Mouse (Mus musculus) kidney, adult 8-10 months (tissue): Measurements from ENCODE around the gene Dach1.

ENCODE experiments used
- DNase-seq, 2 experiments: peaks; one replicate each; pipeline ENCODE4 v3.0.0; 2022

The Dach1 gene

DNA sequence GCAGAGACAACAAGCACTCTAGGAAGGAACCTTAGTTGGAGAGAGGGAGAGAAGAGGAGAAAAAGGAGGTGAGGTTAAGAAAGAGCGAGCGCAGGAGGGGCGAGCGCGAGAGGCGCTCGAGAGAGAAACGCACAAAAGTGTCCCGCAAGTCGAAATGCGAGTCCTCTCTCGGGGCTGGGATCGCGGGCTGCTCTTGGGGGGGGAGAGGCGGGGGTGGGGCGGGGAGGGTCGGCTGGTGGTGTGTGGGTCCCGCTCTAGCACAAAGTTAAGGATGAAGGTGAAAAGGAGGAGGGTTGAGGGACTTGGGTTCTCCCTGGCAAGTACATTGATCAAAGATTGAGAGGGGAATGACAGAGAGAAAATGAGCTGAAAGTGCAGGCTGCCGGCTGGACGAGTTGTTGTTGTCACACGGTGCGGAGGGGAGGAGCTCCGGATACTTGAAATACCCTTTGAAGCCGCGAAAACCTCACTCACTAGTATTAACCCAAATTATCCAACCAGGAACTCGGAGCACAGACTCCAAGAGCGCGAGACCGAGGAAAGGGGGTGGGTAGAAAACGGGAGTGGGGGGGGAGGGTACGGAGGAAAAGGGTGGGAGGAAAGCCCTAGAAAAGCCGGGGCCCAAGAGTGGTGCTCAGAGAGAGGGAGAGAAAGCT lies at the start of gene Dach1:
Dach1 (minus strand) TSS at position 345 of the 656 bp plus-strand sequence.
- DNase-seq = peak; percentile 82 to 83

DNA sequence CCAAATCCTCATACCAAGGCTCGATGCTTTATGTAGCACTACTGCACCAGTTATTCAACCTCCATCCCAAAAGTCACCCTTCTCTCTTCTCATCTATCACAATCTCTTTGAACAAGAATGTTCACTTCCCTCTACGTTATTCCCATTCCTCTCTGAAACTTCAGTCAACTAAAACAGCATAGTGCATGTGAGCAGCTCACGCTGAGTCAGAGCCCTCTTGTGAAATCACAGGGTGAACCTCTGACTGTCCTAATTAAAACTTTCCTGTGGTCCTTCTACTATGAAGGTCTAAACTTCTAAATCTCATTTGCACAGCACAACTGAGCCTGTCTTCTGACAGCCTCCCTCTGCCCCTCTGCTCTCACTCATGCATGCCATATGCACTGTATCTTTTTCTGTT lies 30.5 kb upstream of the Dach1 start:
- DNase-seq = no peak

DNA sequence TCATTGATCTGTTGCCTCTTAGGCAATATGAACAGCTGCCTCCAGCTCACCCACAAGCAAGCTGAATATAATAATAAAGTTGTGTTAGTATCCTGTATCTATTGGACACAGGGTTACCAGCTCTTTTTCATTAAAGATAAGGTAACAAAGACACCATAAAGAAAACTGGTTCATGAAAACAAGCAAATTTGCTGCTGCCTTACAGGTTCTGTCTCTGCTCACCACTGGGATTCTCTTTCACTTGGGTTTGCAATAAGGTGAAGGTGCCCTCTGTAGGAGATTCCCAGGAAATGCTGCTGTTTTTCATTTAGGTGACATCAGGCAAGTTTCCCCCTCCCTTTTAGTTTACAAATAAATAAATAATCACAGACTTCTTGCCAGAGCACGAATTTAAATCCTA lies 12.0 kb upstream of the Dach1 start:
- DNase-seq = peak; percentile 23 to 25

DNA sequence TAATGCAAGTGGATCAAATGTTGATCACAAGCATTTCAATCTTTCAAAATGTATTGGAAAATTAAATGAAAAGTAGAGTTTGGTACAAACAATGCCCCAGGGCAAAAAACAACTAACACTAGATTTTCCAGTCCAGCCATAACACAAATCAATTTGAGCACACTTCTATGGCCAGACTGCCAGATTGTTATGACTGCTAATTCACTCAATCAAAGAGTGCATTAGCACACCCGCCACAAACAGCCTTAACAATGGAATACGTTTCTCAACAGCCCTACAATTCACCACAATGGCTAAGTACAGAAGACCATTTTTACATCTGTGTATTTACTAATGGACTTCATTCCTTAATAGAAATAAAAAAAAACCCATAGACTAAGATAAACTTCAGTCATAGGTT lies 4.3 kb upstream of the Dach1 start:
- DNase-seq = no peak

DNA sequence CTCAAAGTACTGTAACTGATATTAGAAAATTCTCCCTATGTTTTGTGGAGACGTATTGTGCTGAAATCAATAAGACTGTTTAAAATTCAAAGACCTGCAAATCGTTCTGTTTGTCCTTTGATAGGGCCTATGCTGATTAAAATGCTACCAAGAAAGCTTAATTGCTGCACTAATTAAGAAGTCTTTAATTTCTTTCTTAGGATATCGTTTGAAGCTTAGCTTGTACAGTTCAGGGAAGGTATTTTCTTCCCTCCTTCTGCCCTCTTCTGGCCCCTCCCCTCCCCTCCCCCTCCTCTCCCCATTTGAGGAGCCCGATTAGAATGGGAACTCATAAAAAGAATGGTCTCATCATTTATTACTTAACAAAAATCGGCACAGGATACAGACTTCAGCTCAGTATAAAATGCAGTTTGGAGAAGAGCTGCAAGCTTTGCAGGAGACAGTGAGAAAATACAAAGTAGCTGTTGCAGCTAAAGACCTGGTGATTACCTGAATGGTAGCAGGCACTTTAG lies 2.9 kb upstream of the Dach1 start:
- no peak for DNase-seq

DNA sequence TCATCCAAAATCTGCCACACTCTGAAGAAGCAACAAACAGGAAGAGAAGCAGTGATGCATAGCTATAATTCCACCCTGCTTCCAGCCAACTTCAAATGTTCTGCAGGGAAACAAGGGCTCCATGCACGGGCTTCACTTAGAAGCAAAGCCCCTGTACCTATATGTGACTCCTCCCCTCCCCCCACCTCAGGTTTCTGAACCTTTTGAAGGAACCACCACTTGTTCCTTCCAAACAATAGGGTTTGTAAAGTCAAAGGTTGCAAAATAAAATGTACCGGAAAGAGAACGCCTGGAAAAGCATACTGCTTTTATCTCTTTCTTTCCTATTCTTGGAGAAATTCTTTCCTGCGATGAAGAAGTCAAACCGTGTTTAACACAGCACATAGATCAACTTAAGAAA lies 2.3 kb upstream of the Dach1 start:
- DNase-seq = no peak

DNA sequence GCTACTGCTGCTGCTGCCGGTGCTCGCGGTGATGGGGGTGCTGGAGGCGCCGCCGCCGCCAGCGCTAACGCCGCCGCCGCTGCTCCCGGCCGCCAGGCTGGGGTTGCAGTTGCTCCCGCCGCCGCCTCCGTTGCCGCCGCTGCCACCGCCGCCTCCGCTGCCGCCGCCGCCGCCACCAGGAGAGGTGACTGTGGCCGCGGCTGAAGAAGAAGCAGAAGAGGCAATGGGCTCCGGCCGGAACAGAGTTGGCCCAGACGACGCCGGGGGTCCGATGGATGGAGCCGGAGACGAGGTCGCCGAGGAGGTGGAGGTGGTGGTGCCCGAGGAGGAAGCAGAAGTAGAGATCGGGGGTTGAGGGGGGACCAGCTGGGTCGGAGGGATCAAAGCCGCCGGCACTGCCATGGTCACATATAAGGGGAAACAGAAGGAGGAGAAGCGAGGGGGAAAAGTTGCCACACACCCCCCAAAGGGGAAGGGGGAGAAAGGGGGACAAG lies 610 bp downstream of the Dach1 start:
- peak; percentile 17 to 40 for DNase-seq

DNA sequence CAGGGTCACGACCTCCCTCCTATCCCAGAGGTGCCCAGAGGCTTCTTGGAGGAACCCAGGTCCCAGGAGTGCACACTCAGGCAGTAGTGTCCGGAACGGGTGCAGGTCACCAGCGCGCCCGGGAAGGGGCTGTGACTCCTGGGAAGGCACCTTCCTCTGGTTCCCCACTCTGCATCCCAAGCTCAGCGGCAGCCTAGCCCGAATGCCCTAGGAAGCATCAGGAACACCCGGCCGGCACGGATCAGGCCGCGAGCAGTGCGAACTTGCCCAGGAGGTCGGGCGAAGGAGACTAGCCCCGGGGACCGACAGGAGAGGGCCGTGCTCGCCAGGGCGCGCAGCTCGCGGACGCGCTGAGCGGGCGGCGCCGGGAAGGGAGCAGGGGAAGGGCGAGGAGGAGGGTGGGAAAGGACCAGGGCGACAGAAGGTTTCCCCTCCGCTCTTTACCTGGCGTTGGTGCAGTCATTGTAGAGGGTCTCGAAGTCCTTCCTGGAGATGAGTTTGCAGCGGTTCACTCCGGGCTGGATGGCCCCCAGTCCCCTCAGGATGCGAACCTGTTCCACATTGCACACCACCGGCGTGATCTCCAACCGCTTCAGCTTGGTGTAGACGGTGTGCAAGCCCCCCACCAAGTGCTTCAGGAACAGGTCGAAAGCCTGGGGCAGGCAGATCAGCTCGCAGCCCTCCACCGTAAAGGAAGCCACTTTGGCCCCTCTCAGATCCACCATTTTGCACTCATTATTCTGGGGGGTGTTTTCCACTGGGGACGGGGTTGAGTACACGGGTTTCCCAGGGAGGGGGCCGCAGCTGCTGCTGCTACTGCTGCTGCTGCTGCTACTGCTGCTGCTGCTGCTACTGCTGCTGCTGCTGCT lies 1.3 kb downstream of the Dach1 start:
- peak; percentile 29 to 55 for DNase-seq

DNA sequence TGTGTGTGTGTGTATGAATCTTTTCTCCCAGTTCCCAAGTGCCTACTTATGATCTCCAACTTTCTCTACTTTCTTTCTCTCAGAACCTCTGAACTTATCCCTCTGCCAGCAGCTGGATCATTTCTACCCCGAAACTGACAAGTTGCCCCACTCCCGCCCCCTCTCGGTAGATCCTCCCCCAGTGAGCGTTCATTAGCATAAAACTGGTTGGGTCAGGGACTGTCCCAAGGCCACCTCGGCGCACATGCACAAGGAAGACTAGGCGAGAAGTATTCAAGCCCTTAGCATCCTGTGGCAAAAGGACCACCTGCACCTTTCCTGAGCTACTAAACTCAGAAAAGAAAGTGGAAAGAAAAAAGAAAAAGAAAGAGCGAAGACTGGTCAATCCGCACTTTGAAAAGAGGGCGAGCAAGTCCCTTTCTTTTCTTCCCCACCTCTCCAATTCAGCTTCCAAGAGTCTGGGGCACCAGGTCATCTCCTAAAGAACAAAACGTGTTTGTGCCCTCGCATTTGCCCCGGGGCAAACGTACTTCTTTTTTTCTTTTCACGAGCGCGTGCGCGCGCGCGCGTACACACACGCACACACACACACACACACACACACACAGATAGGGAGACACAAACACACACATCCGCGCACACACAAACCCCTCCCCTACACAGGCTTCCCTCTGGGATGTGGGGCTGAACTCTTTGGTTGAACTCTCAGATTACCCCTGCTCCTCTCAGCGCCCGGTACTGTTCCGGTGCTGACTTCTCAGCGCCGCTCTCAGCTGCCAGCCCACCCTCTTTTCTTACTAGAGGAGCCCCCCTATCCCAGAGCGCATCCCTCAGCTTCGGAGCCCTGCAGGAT lies 2.2 kb downstream of the Dach1 start:
- peak; percentile 63 to 82 for DNase-seq

DNA sequence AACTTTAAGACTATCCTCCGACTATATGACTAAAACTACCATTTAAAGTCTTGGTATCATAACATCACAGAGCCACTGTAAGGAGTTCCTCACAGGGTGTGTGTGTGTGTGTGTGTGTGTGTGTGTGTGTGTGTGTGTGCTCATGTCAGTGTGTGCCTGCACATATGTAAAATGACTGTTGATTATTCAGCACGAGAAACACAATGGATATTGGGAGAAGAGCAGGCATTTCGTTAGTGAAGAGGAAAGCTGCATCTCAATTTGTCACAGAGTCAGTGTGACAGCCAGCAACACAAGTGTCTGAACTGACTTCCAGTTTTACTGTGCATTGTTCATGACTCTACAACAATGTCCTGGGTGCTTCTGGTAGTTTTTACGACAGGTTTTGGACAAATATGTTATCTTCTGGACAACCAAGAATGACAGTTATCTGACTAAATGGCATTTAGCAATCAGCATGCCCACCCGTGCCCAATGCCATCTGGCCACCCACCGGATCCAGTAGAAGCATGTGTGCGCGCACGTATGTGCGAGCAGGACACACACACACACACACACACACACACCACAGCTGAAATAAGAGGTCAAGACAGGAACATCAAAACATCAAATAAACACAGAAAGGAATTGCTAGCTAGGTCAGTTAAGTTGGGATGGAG lies 3.1 kb downstream of the Dach1 start:
- DNase-seq = no peak

DNA sequence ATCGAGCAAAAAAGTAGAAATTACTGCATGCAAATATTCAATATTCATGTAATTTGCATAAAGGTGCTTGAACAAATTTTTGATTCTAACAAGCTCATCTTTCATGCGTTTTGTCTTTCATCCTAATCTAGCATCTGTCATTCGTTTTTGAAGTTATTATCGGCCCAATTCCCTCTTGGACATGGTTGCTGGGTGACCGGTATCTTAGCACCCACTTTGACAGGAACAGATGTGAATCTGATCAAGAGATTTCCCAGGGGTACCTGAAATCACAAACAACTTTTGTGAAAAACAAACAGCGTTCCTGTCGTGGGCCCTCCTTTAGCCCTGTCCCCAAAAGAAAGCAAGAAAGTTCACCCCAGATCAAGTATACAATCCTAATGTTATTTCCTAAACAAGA lies 12.8 kb downstream of the Dach1 start:
- no peak for DNase-seq

DNA sequence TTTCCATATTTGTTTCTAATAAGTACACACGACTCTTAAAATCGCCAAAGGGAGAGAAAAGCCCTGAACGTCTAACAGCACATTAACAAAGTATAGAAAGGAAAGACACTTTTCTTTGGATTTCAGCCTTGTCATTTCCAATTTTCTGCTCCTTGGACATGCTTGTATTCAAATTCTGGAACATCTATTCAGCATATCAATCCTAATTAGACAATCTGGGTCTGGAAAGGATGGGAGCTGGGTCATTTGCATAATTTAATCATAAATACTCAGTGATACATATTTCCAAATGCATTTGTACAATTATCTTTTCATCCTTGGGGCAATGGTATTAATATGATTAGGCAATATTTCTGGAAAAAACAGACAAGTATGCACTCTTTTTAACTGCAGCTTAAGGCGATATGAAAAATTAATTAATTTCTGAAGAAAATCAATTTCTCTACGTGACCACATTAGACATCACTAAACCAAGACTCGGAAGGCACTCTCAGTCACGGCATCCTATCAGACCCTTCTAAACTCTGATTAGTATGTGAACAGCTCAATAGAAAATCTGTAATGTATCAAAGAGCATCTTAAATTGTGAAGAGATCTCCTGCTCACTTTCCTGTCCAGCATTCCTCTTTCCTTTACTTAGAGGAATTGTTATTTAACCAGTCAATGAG lies 13.7 kb downstream of the Dach1 start:
- DNase-seq = no peak

DNA sequence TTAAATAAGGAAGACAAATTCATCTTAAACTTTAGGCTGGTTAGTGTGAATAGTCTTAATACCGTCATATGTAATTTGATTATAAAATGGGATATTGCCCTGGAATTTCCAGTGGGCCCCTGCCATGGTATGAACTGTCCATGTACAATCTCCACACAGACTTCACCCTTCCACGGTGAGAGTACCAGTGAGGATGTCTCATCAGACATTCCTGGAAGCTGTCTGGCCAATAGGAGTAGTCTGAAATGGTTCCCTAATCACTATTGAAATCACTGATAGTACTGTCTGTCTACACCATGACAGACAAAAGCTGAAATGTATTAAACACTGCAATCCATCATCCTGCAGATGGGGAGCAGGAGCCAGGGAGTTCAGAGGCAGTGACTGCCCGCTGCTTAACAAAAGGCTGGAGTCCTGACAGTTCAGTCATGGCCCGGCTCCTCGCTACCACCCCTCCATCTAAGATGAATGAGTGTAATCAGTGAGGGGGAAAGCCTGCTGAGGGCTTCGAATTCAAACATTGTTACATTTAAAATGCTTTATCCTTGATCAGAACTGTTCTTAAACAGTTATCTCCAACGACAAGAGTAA lies 14.6 kb downstream of the Dach1 start:
- no peak for DNase-seq

DNA sequence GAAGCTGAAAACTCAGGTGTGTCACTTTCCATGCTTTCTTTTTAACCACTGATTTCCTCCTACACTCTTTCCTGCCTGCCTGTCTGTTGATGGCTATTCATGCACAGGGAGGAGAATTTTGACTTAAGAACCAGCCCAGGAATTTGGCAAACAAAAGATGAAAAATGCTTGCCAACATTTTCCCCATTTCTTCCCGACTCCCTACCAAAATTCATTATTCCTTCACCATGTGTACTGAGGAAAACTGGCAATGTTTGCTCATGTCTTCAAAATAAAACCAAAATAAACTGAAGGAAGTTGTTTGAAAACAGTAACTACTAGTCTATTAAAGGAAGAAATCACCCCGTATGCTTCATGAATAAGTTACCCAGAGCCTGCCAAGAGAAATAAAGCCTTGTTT lies 27.8 kb downstream of the Dach1 start:
- DNase-seq = no peak

DNA sequence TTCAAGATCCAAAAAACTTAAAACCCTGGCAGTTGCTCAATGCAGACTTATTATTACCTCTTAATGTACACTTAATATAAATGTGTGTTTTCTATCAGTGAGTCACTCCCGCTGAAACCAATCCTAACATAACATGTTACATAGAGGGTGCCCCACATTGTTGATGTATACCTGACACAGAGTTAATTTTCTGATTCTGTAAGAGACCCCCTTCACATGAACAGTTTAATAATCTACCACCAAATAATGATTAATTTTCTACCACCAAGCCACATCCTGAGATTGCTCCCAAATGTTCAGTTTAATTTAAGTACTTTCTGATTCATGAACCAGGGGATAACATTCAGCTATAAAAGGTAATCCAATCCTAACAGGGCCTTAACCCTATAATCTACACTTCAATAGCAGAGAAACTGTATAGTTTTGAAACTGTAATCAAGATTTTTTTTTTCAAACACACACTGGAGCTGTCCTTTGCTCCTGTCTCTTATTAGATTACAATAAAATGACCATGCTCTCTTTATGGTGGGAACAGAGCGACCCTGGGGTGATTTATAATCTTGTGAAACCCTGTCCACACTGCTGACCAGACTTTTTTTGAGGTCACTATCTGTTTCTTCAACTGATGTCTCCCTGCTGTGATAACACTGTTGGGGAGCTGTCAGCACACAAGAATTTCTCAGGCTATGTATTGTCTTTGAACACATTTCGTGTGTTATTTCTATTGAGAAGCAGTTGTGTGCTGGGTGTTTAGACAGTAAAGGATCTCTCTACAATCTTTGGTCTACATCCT lies 30.5 kb downstream of the Dach1 start:
- DNase-seq = no peak

DNA sequence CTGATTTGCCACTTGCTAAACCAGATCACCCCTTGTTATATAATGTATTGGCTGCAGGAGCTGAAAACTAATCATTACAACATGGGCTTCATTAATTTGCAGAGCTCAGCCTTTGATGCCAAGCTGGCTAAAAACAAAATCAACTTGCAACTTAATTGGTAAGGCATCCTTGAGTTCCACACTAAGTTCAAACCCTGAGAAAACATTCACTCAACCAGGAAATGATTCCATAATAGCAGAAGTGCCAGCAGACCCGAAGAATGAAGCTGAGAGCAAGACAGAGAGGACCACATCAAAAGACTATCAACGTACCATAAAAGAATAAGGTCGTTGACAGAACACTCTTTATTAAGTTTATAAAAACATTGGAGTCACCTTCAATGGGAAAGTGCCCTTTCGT lies 35.0 kb downstream of the Dach1 start:
- no peak for DNase-seq

DNA sequence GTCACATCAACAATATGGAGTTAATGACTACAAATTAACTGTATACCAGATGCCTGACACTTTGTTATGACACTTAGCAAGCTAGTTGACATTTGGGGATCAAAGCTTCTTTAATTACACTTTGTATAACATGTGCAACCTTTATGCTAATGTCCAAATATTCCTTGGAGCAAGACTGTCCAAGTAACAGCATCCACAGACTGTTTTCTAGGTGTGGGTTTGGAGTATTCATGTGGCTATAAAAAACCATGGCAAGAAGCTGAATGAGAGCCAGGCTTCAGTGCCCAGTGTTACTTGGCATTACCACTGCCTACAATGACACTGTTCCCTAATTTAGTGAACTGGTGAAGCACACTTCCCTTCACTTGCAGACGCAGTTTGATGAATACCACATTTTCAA lies 46.5 kb downstream of the Dach1 start:
- DNase-seq = no peak

DNA sequence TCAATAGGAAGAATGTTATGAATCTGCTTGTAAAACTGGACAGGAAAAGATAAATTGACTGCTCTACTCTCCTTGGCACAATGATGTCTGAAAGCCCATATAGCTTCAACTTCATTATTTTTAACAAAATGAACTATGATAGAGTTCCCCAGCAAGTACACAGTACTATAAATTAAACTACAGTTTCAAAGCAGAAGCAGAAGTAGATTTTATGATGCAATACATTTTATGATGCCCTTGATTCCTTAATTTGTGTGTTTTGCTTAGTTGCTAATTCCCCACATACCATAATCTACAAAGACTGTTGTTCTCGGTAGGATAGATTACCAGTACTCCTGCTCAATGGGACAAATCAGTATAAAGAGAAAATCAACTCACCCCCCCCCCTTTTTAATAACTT lies 52.9 kb downstream of the Dach1 start:
- DNase-seq = no peak

DNA sequence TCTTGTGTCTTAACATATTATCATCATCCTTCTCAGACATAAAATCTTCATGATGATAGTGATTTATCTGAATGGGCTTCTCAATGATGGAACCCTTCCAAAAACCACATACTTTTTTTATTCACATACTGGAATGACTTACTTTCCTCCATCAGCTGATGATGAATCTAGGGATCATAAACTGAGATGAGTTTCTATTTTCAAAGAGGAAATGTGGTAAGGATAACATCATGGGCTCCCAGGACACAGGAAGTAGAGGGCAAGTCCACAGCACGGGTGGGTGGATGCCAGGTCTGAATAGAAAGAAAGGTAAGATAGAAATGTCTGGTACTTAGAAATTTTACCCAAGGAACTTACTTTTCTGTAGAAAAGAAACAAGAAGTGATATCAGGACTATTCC lies 56.5 kb downstream of the Dach1 start:
- no peak for DNase-seq

DNA sequence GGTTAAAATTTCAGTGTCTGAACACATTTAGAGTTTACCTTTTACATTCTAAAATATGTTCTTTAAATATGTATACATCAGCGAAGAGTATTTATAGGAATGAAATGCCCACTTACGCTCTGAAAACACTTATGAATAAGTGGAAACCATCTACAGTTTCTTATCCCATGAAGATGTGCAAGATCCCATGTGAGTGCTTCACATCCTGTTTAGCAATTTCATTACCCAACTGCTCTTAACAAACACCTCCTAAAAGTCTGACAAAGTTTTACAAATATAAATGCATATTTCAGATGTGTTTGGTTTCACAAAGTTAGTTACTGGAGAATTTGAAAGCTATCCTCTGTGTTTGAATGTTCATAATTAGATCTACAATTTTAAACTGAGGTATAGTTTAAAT lies 59.6 kb downstream of the Dach1 start:
- no peak for DNase-seq

DNA sequence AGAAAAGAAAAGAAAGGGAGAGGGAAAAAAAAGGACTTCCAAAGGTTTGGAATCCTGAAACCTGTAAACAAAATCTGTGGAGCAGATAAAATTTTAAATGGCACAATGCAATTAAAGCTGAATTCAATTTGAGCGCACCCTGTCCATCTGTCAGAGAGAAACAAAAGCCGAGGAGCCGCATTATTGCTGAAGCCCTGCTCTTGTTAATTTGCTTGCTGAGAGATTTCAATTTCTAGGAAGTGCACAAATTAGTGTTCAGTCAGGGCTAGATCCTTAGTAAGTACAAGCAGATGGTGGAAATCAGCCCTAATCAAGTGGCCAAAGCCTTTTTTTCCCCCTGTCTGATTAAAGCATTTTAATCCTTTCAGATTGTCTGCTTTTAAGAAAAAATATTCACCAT lies 60.8 kb downstream of the Dach1 start:
- no peak for DNase-seq
